ENCODE assay signal across 8 mouse cellular contexts in the genomic region with DNA sequence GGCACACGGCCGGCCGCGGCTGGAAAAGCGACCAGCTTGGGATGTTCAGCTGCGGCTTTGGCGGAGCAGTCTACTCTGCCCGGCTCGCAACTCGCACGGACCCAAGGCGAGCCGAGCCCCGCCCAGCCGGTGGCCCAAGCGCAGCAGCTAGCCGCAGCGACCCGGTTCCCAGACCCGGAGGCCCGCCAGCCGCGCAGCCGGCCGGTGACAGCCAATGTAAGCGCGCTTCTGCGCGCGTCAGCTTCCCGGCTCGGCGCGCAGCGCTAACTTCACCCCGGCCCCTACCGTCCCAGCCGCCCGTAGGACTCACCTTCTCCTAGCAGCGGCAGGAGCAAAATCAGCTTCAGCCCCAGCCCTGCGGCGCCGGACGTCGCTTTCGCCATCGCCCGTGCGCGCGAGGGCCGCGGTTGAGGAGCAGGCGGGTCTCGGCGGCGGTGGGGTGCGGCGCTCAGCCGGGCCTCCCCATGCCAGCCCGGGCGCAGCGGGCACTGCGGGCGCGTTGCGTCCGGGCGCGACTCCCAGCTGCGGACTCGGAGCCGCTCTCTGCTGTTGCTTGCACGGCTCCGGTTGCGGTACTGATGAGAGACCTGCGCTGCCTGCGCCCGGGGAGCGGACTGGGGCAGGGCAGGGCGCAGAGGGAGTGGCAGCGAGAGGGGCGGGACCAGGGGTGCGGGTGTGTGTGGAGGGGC. TPM values are rescaled to one million over a fixed set of nuclear protein-coding genes. Genes with fewer than 3 reads are reported as not detected.
DNase-seq lines count a peak whose midpoint lies in the region; ATAC-seq lines count a peak whose summit lies in the region.

No protein-coding gene starts in this region.

- WGBS in embryonic facial prominence, embryonic 14.5 days: under 1% methylated on average over 38 of the region's 84 CpGs
- WGBS in heart, embryonic 14.5 days: under 1% methylated on average over 84 of the region's 84 CpGs
- WGBS in stomach, embryonic 14.5 days: under 1% methylated on average over 79 of the region's 84 CpGs

- peak overlapping the region; percentile 99 for H3K4me2 ChIP-seq in embryonic facial prominence, embryonic 14.5 days (ENCODE audit: low read depth, low read length)
- peak overlapping the region; percentile 98 for H3K4me2 ChIP-seq in heart, embryonic 14.5 days (ENCODE audit: low read length)
- peak overlapping the region; percentile 100 for H3K4me2 ChIP-seq in stomach, embryonic 14.5 days (replicated peaks; ENCODE audit: low read depth, low read length)

- ATAC-seq in CD4-positive, CD25-positive, alpha-beta regulatory T cell, adult 4 months: no peak
- ATAC-seq in embryonic facial prominence, embryonic 14.5 days (ENCODE audit: low read depth): peak; percentile 87
- ATAC-seq in heart, embryonic 14.5 days (ENCODE audit: insufficient number of reproducible peaks, insufficient read depth, low FRiP score, low read depth): no peak
- ATAC-seq in megakaryocyte, adult 5-6 weeks (ENCODE audit: poor library complexity, severe bottlenecking): peak; percentile 68; the same call in 1 of the 2 replicates
- peak; percentile 80 for ATAC-seq in stomach, embryonic 14.5 days (ENCODE audit: insufficient number of reproducible peaks, insufficient read depth, low FRiP score, low read depth)

- H3K9ac ChIP-seq in embryonic facial prominence, embryonic 14.5 days (ENCODE audit: low read depth, low read length): peak overlapping the region; percentile 49
- H3K9ac ChIP-seq in heart, embryonic 14.5 days (ENCODE audit: low read length): peak overlapping the region; percentile 44
- peak overlapping the region; percentile 25 for H3K9ac ChIP-seq in stomach, embryonic 14.5 days (replicated peaks; ENCODE audit: low read depth, low read length)

- H3K27me3 ChIP-seq in embryonic facial prominence, embryonic 14.5 days (replicated peaks; ENCODE audit: control insufficient read depth, insufficient read depth, low read length): peaks cover 63% of the 10 kb centered on the region
- peaks cover 86% of the 10 kb centered on the region for H3K27me3 ChIP-seq in heart, embryonic 14.5 days (ENCODE audit: control insufficient read depth, insufficient read depth, low read length)
- peaks cover 30% of the 10 kb centered on the region for H3K27me3 ChIP-seq in stomach, embryonic 14.5 days (ENCODE audit: control insufficient read depth, insufficient read depth, low read length)

- peak overlapping the region; percentile 66 for H3K4me3 ChIP-seq in embryonic facial prominence, embryonic 14.5 days (ENCODE audit: low read depth, low read length)
- peak overlapping the region; percentile 46 to 59 for H3K4me3 ChIP-seq in heart, embryonic 14.5 days (ENCODE audit: control insufficient read depth in 1 of 2, insufficient read depth in 1 of 2, low read depth in 1 of 2, low read length in 2 of 2)
- peak overlapping the region; percentile 64 for H3K4me3 ChIP-seq in stomach, embryonic 14.5 days (ENCODE audit: low read depth, low read length)

- peak; percentile 28 for DNase-seq in CD4-positive, CD25-positive, alpha-beta regulatory T cell, adult 2 months (ENCODE audit: low read depth, low spot score)
- peak; percentile 59 for DNase-seq in adrenal gland, postnatal 25 days
- DNase-seq in embryonic facial prominence, embryonic 14.5 days (ENCODE audit: low spot score): peak; percentile 50
- peak; percentile 62 to 66 for DNase-seq in kidney, postnatal 4 days

- H3K9me3 ChIP-seq in embryonic facial prominence, embryonic 14.5 days (ENCODE audit: control insufficient read depth, low read length): no peaks in the 10 kb centered on the region
- H3K9me3 ChIP-seq in heart, embryonic 14.5 days (ENCODE audit: control insufficient read depth, low read length): no peaks in the 10 kb centered on the region
- no peaks in the 10 kb centered on the region for H3K9me3 ChIP-seq in stomach, embryonic 14.5 days (ENCODE audit: control insufficient read depth, low read depth, low read length)

- no peak overlapping the region for H3K27ac ChIP-seq in embryonic facial prominence, embryonic 14.5 days (replicated peaks; ENCODE audit: low read depth, low read length)
- H3K27ac ChIP-seq in heart, embryonic 14.5 days (replicated peaks in 1 of 2; ENCODE audit: control insufficient read depth in 1 of 2, insufficient read depth in 1 of 2, low read depth in 2 of 2, low read length in 2 of 2): no peak overlapping the region
- H3K27ac ChIP-seq in stomach, embryonic 14.5 days (ENCODE audit: low read length): peak overlapping the region; percentile 27; the same call in 1 of the 2 replicates

- no peaks in the 10 kb centered on the region for H3K4me1 ChIP-seq in embryonic facial prominence, embryonic 14.5 days (ENCODE audit: control insufficient read depth, insufficient read depth, low read length)
- peaks cover 2 to 4% of the 10 kb centered on the region in 2 experiments; a peak in 2 of 4 replicates for H3K4me1 ChIP-seq in heart, embryonic 14.5 days (ENCODE audit: control insufficient read depth in 2 of 2, insufficient read depth in 2 of 2, low read length in 2 of 2)
- no peaks in the 10 kb centered on the region for H3K4me1 ChIP-seq in stomach, embryonic 14.5 days (ENCODE audit: control insufficient read depth, insufficient read depth, low read length)

- H3K36me3 ChIP-seq in embryonic facial prominence, embryonic 14.5 days (ENCODE audit: control insufficient read depth, insufficient read depth, low read length): no peaks in the 10 kb centered on the region
- H3K36me3 ChIP-seq in heart, embryonic 14.5 days (ENCODE audit: control insufficient read depth, insufficient read depth, low read length): no peaks in the 10 kb centered on the region
- H3K36me3 ChIP-seq in stomach, embryonic 14.5 days (ENCODE audit: control insufficient read depth, insufficient read depth, low read length): no peaks in the 10 kb centered on the region

RNA-seq across cellular contexts. Expression of a gene that starts 0.6 kb away (rescaled TPM):
- under 1 TPM; 0.28 to 0.65 TPM for polyA plus RNA-seq in CD4-positive, CD25-positive, alpha-beta regulatory T cell, adult 4 months (2017; shearing (Covaris generic))
- 2.2 and 2.9 TPM in 2 replicates for total RNA-seq in adrenal gland, postnatal 25 days (2021)
- 6.5 and 7.4 TPM in 2 replicates for polyA plus RNA-seq in embryonic facial prominence, embryonic 14.5 days (2014; fragmentation: Nextera tagmentation; extraction: Ambion mirVana)
- polyA plus RNA-seq in heart, embryonic 14.5 days (2014; fragmentation: Nextera tagmentation; extraction: Ambion mirVana): 0.27 and 0.80 TPM in 2 replicates
- total RNA-seq in megakaryocyte, adult 5-6 weeks (2015): 0.09 TPM in 1 of 2 replicates, not detected in the other
- total RNA-seq in megakaryocyte, adult 5-6 weeks (2017): 0.07 and 0.12 TPM in 2 replicates
- 15.0 and 16.0 TPM in 2 replicates for polyA plus RNA-seq in stomach, embryonic 14.5 days (2014; fragmentation: Nextera tagmentation; extraction: Ambion mirVana)

RNA-seq across cellular contexts. Expression of a gene that starts 58.0 kb away (rescaled TPM):
- 1 to 10 TPM; 6.0 to 8.7 TPM for polyA plus RNA-seq in CD4-positive, CD25-positive, alpha-beta regulatory T cell, adult 4 months (2017; shearing (Covaris generic))
- total RNA-seq in adrenal gland, postnatal 25 days (2021): 19.0 and 19.9 TPM in 2 replicates
- polyA plus RNA-seq in embryonic facial prominence, embryonic 14.5 days (2014; fragmentation: Nextera tagmentation; extraction: Ambion mirVana): 21.2 and 22.6 TPM in 2 replicates
- polyA plus RNA-seq in heart, embryonic 14.5 days (2014; fragmentation: Nextera tagmentation; extraction: Ambion mirVana): 13.4 and 15.8 TPM in 2 replicates
- 111 and 122 TPM in 2 replicates for total RNA-seq in megakaryocyte, adult 5-6 weeks (2015)
- 145 and 157 TPM in 2 replicates for total RNA-seq in megakaryocyte, adult 5-6 weeks (2017)
- 15.1 and 18.5 TPM in 2 replicates for polyA plus RNA-seq in stomach, embryonic 14.5 days (2014; fragmentation: Nextera tagmentation; extraction: Ambion mirVana)

Comparison
In these comparisons a context has a peak if more than half of its experiments do, and no peak if none do; other contexts are left out.
1. ATAC-seq: peak in embryonic facial prominence, embryonic 14.5 days (single experiment), megakaryocyte, adult 5-6 weeks (single experiment) and stomach, embryonic 14.5 days (single experiment); none in CD4-positive, CD25-positive, alpha-beta regulatory T cell, adult 4 months (single experiment) and heart, embryonic 14.5 days (single experiment).
2. Peak in every context shown above with its lines, with median percentiles within 50 percentile points of each other: DNase-seq, H3K4me2 ChIP-seq, H3K4me3 ChIP-seq and H3K9ac ChIP-seq.